In genomic region chr7:68312395-68312794, GRCm38 (mm10) we compare ENCODE assay signal across 36 mouse cellular contexts. TPM values are rescaled to one million over a fixed set of nuclear protein-coding genes. Genes with fewer than 3 reads are reported as not detected.
A peak's percentile ranks its signal among the peaks of the same experiment; 100 is the strongest.
DNase-seq lines count a peak whose midpoint lies in the region; ATAC-seq and TF ChIP-seq lines count a peak whose summit lies in the region.
"Had no signal": no experiment of that assay in that cellular context is flagged by ENCODE, and none has a peak within 500 bp of the region (broad histone marks: within the 10 kb centered on the region; RNA-seq: fewer than 3 reads in every experiment).

No protein-coding gene starts in this region.

- peak overlapping the region; percentile 20 for H3K4me2 ChIP-seq in myocyte (ENCODE audit: low read depth)
- H3K4me2 ChIP-seq: heart, embryonic 13.5 days; kidney, embryonic 15.5 days; liver, embryonic 12.5 days; midbrain, embryonic 12.5 days; neural tube, embryonic 13.5 days had no signal

- no peak overlapping the region for H3K4me3 ChIP-seq in myocyte
- H3K4me3 ChIP-seq: embryonic facial prominence, embryonic 13.5 days; erythroblast, embryonic 14.5 days; heart, embryonic 13.5 days; hindbrain, embryonic 10.5 days; kidney, embryonic 15.5 days; limb, embryonic 13.5 days; liver, embryonic 12.5 days; megakaryocyte, embryonic 14.5 days; midbrain, embryonic 12.5 days; neural tube, embryonic 13.5 days had no signal

- no peaks in the 10 kb centered on the region for H3K36me3 ChIP-seq in myocyte (ENCODE audit: control insufficient read depth, insufficient read depth)
- H3K36me3 ChIP-seq: embryonic facial prominence, embryonic 13.5 days; heart, embryonic 13.5 days; hindbrain, embryonic 10.5 days; kidney, embryonic 15.5 days; limb, embryonic 13.5 days; liver, embryonic 12.5 days; midbrain, embryonic 12.5 days; neural tube, embryonic 13.5 days had no signal

- no peak overlapping the region for H3ac ChIP-seq in myocyte (ENCODE audit: control insufficient read depth, insufficient read length)

- H3K27me3 ChIP-seq in Patski = no peaks in the 10 kb centered on the region
- H3K27me3 ChIP-seq in myocyte (ENCODE audit: control insufficient read depth, insufficient read depth, insufficient read length) = no peaks in the 10 kb centered on the region
- H3K27me3 ChIP-seq: kidney, embryonic 15.5 days; midbrain, embryonic 12.5 days had no signal

- no peaks in the 10 kb centered on the region for H3K79me2 ChIP-seq in myocyte (ENCODE audit: control insufficient read depth, insufficient read depth)

- CTCF ChIA-PET in Patski (lab: Charles Lee) = interaction anchor here (4.9 kb wide), 1 partner anchor 10 kb away, joined by 22 read pairs; no protein-coding TSS in a partner anchor

- ATAC-seq in frontal cortex, adult (ENCODE audit: low TSS enrichment) = peak; percentile 62
- peak; percentile 52 for ATAC-seq in Patski
- ATAC-seq: activated CD4-positive, CD25-positive, alpha-beta regulatory T cell, adult 4 months; CD4-positive, CD25-positive, alpha-beta regulatory T cell, adult 4 months; forebrain, embryonic 16.5 days; hindbrain, embryonic 16.5 days; liver, embryonic 12.5 days had no signal

- no peak for TF ChIP-seq POLR2A in myocyte (IDR thresholded peaks at IDR 0.05; ENCODE audit: insufficient read length, low read depth)

- POLR2A ChIA-PET in Patski (lab: Charles Lee) = interaction anchor here (0.7 kb wide), 1 partner anchor 96 kb away, joined by 3 read pairs; no protein-coding TSS in a partner anchor

- in situ Hi-C loops in Patski (cut with MboI; ENCODE audit: low pct_unique_long_range_greater_than_20kb) = loop anchor here (5.0 to 25.0 kb wide), 2 partner anchors 45 to 650 kb away; no protein-coding TSS in a partner anchor

- DNase-seq in cerebellum, adult 18-20 months = peak; percentile 32 to 41
- no peak for DNase-seq in cerebellum, postnatal 14 days
- no peak for DNase-seq in frontal cortex, postnatal 14 days (ENCODE audit: low spot score in 2 of 2)
- DNase-seq in Patski (ENCODE audit: low read depth, low spot score) = peak; percentile 46
- no peak for DNase-seq in liver
- DNase-seq: adrenal gland, adult 2 months; adrenal gland, postnatal 36 days; gastrocnemius, postnatal 10 days; heart, postnatal 10 days; kidney, adult 18-20 months; kidney, postnatal 36 days; layer of hippocampus, postnatal 36 days; thymus, adult 2 months; thymus, postnatal 4 days had no signal

- no peak for TF ChIP-seq CTCF in Patski (IDR thresholded peaks at IDR 0.05)

TF ChIP-seq in myocyte, 11 proteins besides CTCF, POLR2A, EP300 and RAD21:
- TF ChIP-seq MYOD1 (IDR thresholded peaks at IDR 0.05; ENCODE audit: control insufficient read depth in 1 of 3, insufficient read length in 2 of 3, low read depth in 2 of 3) (peak in 2 of 3 experiments; percentile 92 to 93), MAX (IDR thresholded peaks at IDR 0.05; ENCODE audit: low read depth) (no peak), MYOG (IDR thresholded peaks at IDR 0.05; ENCODE audit: control insufficient read depth in 1 of 3, insufficient read depth in 1 of 3, insufficient read length in 2 of 3, low read depth in 2 of 3) (peak in 2 of 3 experiments; percentile 34 to 75), TCF3 (IDR thresholded peaks at IDR 0.05; ENCODE audit: insufficient read length, low read depth) (no peak)
TF ChIP-seq in myocyte: peak in this region for 2.

RNA-seq across cellular contexts. Expression of gene Fam169b, which starts 38.8 kb away (rescaled TPM):
- polyA plus RNA-seq in Patski (2021) (0.40 TPM), myocyte (2012; fragmentation: generic; extraction: Trizol) (0.79 TPM)
- polyA plus RNA-seq: erythroblast, embryonic 14.5 days; forebrain, embryonic 16.5 days; hindbrain, embryonic 16.5 days; midbrain, postnatal 0 days had no signal

RNA-seq across cellular contexts. Expression of gene Pgpep1l, which starts 48.4 kb away (rescaled TPM):
- polyA plus RNA-seq in Patski (2021) = not detected
- polyA plus RNA-seq in myocyte (2012; fragmentation: generic; extraction: Trizol) = 0.22 TPM
- polyA plus RNA-seq: adrenal gland, adult 2 months; erythroblast, embryonic 14.5 days; forebrain, embryonic 11.5 days; forebrain, embryonic 16.5 days; gonadal fat pad, adult 2 months; heart, embryonic 13.5 days; hindbrain, embryonic 10.5 days; hindbrain, embryonic 16.5 days; intestine, embryonic 14.5 days; limb, embryonic 13.5 days; liver, embryonic 12.5 days; liver, postnatal 0 days; lung, embryonic 16.5 days; midbrain, embryonic 12.5 days; midbrain, postnatal 0 days; neural tube, embryonic 13.5 days had no signal

Comparison
In these comparisons a context has a peak if more than half of its experiments do, and no peak if none do; other contexts are left out.
1. DNase-seq: peak in cerebellum, adult 18-20 months (2 of 2) and Patski (single experiment); none in cerebellum, postnatal 14 days (0 of 2), frontal cortex, postnatal 14 days (0 of 2) and liver (single experiment).